Mouse (Mus musculus): ENCODE measurements around the gene Gm3005. TPM values are rescaled to one million over a fixed set of nuclear protein-coding genes. Genes with fewer than 3 reads are reported as not detected.

The Gm3005 gene
- 15.6 and 16.7 TPM in 2 replicates for polyA plus RNA-seq (2012; rRNA removed)

DNA sequence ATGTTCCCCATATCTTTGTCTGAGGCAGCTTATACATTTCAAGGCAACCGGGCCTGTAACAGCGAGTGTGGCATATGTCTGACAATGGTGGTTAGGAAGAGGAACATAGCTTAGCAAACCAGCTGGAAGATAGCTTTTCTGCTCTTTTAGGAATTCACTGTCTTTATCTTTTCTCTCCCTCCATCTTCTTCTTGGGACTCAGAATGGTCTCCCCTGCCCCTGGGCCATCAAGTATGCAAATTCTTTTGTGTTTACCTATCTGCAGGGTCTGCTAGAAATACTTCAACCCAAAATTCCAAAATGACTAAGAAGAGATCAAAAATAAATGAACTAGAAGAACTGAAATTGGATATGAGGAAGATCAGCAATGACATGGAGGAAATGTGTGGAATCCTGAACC is at the start of gene Gm3005:
Gene Gm3005 (plus strand): TSS at position 301 of the 400 bp plus-strand sequence.

DNA sequence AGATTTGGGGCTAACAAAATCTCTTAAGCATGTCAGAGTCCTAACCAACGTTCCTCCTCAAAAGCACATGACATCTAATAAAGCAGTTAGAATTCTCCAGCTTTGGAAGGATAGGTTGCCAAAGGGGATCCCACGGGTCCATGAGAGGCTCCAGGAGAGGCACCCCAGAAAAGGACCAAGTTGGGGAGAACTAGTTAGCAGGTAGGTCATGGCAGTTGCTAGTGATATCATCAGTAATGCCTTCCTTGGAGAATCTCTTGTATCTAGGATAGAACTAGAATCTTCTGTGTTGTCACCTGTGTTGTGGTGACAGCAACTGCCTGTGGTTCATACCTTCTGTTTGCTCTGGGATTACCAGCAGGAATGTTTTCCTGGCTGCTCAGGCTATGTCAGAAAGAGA is 33.1 kb upstream of the Gm3005 start, which contains the start of gene Gm10413:
Gene Gm10413 (plus strand): TSS at position 301 of the 400 bp plus-strand sequence.

DNA sequence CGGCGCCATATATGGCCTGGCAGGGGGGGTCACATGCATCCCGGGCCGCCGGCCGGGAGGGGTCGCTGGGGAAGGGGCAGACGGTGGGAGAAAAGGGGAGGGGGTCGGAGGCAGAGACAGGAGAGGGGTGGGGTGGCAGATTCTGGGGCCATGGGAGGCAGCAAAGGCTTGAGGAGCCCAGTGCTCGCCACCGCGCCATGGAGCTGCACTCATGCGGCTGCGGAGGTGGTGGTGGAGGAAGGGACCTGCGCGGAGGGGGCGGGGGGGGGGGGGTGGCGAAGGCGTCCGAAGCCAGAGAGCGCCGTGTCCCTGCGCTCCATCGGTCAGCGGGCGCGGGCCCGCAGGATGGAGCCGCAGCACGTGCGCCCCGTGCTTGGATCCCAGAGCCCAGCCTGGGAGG is 15.6 kb upstream of the Gm3005 start, which contains the start of gene Gm10409:
Gene Gm10409 (plus strand): TSS at position 301 of the 400 bp plus-strand sequence.

DNA sequence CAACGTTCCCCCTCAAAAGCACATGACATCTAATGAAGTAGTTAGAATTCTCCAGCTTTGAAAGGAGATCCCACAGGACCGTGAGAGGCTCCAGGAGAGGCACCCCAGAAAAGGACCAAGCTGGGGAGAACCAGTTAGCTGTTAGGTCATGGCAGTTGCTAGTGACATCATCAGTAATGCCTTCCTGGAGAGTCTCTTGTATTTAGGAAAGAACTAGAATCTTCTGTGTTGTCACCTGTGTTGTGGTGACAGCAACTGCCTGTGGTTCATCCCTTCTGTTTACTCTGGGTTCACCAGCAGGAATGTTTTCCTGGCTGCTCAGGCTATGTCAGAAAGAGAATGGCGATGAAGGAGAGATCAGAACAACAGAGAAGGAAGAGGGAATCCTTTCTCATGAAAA is 21.2 kb downstream of the Gm3005 start, which contains the start of gene Gm10408:
Gene Gm10408 (plus strand): TSS at position 301 of the 400 bp plus-strand sequence.

DNA sequence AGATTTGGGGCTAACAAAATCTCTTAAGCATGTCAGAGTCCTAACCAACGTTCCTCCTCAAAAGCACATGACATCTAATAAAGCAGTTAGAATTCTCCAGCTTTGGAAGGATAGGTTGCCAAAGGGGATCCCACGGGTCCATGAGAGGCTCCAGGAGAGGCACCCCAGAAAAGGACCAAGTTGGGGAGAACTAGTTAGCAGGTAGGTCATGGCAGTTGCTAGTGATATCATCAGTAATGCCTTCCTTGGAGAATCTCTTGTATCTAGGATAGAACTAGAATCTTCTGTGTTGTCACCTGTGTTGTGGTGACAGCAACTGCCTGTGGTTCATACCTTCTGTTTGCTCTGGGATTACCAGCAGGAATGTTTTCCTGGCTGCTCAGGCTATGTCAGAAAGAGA is 206.3 kb downstream of the Gm3005 start, which contains the start of gene Gm3012:
Gene Gm3012 (plus strand): TSS at position 301 of the 400 bp plus-strand sequence.

Other genes starting within 250 kb of the Gm3005 start
- 0.55 and 0.75 TPM in 2 replicates for gene Gm5795, start 239.8 kb upstream of the Gm3005 start, polyA plus RNA-seq (2012; rRNA removed)
- gene D830030K20Rik, start 219.6 kb upstream of the Gm3005 start, polyA plus RNA-seq (2012; rRNA removed): 14.2 and 15.4 TPM in 2 replicates
- gene Gm2956, start 95.5 kb upstream of the Gm3005 start, polyA plus RNA-seq (2012; rRNA removed): 0.36 TPM in 1 of 2 replicates, not detected in the other
- not detected in 2 replicates for gene Gm10413, start 33.0 kb upstream of the Gm3005 start, polyA plus RNA-seq (2012; rRNA removed)
- 11.6 and 11.7 TPM in 2 replicates for gene Gm10409, start 15.5 kb upstream of the Gm3005 start, polyA plus RNA-seq (2012; rRNA removed)
- gene Gm10408, start 21.3 kb downstream of the Gm3005 start, polyA plus RNA-seq (2012; rRNA removed): not detected in 2 replicates
- not detected in 2 replicates for gene Gm3012, start 206.4 kb downstream of the Gm3005 start, polyA plus RNA-seq (2012; rRNA removed)
- gene Gm3020, start 223.9 kb downstream of the Gm3005 start, polyA plus RNA-seq (2012; rRNA removed): 11.7 and 11.8 TPM in 2 replicates